Mouse (Mus musculus) A20 (cell line): Measurements from ENCODE around the gene Acox1.

Experiments used
- DNase-seq: peaks from one replicate; pipeline ENCODE4 v3.0.0-alpha.2; 2011; ENCODE audit warnings: low read depth, low spot score

Gene Acox1

GRCm38 (mm10) chr11:116198639-116199531, at the start of gene Acox1, which contains the start of gene Ten1:
TSS of gene Acox1 (minus strand) at chr11:116199045.
TSS of gene Ten1 (plus strand) at chr11:116198855.
- DNase-seq = peak; percentile 97

GRCm38 (mm10) chr11:116247502-116248222, 48.8 kb upstream of the Acox1 start:
- no peak for DNase-seq

GRCm38 (mm10) chr11:116245616-116246015, 46.8 kb upstream of the Acox1 start:
- DNase-seq = no peak

DNA sequence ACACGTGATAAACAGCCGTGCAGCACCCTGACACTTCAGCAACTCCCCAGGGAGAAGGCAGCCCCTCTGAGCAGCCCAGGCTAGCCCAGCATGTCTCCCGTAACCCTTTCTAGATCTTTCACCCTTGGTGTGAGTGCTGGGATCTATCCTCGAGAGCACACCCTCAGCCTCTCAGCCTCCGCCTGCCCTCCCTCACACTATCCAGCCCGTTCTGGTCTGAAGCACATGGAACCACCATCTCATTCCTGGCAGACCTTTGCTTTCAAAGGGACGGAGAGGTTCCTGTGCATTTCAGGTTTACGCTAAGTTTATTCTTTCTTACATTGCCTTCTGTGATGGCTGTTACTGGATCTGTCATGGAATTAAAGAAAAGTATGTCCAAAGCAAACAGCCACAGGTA, 45.7 kb upstream of the Acox1 start:
- no peak for DNase-seq

DNA sequence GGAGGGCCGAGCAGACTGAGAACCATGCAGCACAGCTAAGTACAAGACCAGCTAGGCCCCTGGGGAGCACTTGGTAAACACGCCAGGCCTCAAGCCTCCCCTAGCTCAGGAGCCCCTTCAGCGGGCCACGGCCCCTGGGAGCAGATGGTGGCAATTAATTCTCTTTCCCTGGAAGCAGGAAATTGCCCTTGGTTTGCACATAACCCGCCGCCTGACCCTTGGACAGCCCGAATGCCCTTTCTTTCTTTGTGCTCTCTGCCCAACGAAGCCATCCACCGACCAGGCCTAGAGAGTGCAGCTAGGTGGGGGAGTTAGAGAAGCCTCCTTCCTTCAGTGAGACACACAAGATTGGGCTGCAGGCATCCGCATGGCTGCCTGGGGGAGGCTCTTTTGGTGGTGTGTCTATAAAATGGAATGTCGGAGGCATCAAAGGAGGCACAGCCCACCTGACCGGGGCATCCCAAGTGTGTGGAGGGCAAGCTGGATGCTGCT, 42.9 kb upstream of the Acox1 start:
- no peak for DNase-seq

GRCm38 (mm10) chr11:116239797-116240196, 41.0 kb upstream of the Acox1 start:
- no peak for DNase-seq

DNA sequence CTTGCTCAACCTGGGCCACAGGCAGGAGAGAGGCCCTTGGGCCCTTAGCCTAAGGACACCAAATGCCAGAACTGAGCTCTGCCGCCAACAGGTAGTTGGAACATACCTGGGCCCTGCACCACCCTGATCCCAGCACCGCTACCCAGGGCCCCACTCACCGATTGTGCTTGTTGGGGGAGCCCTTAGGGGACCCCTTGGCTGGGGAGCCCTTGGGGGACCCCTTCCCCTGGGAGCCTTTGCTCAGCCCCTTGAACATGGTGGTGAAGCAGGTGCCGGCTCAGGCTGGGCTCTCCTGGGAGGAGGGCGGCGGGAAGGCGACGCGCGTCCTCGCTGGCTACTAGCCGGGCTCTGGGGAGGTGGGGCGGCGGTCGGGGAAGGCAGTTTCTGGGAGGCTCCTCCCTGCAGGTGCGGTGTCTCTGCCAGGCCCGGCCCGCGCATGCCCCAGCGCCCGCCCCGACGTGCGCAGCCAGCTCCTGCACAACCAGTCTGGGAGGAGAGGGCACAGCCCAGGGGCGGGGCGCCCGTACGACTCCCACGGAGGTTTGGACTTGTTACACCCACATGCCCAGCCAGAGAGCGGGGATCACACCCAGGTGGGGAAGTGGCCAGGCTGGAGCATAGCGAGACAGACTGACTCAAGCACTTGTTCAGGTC, 39.0 kb upstream of the Acox1 start, which contains the start of gene Evpl:
Evpl (minus strand) TSS at position 336 of the 654 bp plus-strand sequence.
- DNase-seq = peak; percentile 21

- DNase-seq = no peak
These were observed 36.1 kb upstream of the Acox1 start for GRCm38 (mm10) chr11:116234901-116235300.

DNA sequence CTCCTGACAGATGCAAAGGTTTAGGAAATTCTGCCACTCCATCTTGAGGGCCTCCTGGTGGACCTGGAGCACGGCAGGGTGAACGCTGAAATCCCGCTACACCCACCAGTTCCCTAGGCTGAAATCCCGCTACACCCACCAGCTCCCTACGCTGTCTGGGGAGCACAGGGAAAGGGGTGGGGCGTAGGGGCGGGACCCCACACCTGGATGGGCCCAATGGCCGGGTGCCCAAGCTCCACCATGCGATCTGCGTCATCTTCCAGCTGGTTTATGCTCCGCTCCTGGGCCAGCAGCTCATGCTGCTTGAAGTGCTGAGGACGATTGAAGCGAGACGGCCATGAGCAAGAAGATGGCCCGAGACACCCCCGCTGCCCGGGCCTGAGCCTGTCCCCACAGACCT, 33.6 kb upstream of the Acox1 start:
- no peak for DNase-seq

GRCm38 (mm10) chr11:116228699-116229098, 29.9 kb upstream of the Acox1 start:
- DNase-seq = no peak

DNA sequence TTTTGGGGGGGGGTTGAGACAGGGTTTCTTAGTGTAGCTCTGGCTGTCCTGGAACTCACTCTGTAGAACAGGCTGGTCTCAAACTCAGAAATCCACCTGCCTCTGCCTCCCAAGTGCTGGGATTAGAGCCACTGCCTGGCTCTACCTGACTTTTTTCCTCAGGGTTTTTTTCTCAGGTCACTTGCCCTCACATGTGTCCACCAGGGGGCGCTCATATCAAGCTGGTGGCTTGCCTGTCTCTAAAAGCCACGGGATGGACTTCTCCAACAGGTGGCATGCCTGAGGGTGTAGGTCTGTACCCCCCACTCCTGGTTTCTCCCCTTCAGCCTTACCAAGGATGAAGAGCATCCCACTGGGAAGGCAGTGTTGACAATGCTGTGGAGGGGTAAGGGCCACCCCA, 27.6 kb upstream of the Acox1 start:
- peak; percentile 80 for DNase-seq

- DNase-seq = no peak
These were observed 23.9 kb upstream of the Acox1 start for GRCm38 (mm10) chr11:116222740-116223059.

DNA sequence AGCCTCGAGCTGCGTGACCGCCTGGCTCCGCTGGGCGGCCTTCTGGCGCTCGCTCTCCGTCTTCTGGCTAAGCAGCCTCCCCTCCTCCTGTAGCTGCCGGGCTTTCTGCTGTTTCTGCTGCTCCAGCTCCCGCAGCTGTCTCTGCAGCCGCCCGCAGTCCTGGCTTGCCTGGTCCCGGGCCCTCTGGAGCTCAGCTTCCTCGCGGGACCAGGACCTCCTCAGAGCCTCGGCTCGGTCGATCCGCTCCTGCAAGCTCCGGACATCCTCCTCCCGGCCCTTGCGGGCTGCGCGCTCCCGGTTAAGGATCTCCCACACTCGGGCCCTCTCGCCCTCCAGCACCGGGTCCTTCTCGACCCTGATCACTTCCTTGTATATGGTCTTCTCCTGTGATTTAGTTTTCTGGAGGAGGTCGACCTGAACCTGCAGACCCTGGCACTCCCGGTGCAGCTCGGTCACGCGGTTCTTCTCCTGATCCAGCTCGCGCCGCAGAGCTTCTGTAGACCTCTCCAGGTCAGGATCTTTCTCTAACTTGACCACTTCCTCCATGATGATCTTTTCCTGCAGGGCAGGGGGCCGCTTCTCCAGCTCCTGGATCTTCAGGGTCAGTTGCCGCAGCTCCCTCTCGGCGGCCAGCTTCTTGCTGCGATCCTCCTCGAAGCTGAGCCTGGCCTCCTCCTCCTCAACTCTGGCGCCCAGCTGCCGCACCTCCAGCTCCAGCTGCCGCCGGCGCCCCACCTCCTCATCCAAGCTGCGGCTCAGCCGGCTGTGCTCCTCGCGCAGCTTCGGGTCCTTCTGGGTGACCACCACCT, 23.3 kb upstream of the Acox1 start:
- no peak for DNase-seq

GRCm38 (mm10) chr11:116219885-116220284, 21.0 kb upstream of the Acox1 start:
- peak; percentile 55 for DNase-seq

DNA sequence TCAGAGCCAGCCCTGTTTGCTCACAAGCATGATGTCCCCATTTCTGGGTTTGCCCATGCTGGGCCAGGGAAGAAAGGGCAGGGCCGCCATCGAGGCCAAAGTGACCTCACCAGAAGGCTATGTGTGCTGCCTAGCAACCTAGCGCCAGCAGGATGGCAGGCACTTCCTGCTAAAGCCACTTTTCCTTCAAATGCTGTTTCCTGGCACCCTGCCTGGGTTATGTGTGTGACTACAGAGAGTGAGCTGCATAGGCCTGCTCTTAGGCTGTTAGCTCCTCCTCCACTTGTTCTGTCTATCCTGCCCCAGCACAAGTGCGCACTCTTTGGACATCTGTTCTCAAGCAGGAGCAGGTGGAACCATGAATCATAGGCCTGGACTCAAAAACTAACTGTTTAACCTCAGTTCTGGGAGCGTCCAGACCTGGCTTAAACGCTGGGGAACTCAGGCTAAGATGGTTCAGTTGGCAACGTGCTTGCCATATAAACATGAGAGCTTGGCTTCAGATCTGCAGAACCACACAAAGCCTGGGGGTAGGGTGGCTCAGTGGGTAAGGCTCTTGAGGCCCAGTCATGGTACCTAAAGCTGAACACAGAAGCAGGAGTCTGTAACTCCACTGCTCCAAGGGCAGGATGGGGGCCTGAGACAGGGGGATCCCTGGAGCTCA, 20.0 kb upstream of the Acox1 start:
- no peak for DNase-seq

DNA sequence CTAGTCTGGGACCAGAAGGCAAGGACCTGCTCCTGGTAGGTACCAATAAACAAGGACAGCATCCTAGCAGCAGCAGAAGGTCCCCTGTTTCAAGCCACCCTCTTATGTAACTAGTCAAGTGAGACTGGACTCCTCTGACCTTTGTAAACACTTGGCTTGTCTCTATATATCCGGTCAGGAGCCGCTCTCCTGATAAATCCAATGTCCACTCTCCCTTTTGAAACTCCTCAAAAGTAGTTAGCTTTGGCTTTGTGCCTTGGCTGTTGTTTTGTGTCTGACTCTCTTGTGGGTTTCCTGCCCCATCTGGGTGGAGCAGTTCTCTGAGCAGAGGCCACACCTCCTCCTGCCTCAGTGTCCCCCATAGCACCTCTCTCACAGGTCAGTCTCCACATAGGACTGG, 19.4 kb upstream of the Acox1 start:
- DNase-seq = no peak

GRCm38 (mm10) chr11:116216549-116216948, 17.7 kb upstream of the Acox1 start:
- DNase-seq = no peak

DNA sequence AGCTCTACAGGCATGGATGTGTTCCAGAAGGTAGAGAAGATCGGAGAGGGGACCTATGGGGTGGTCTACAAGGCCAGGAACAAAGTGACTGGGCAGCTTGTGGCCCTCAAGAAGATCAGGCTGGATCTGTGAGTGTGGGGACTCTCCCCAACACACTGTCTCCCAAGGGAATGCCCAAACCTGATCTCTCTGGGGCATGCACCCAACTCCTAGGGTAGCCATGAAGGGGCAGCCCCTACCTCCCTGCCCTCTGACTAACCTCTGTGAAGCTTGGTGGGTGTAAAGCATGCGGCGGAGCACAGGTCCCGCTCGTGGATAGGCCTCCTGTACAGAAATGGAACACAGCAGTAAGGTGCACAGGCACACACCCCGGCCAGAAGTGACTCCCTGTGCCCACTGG, 17.1 kb upstream of the Acox1 start:
- DNase-seq = no peak

DNA sequence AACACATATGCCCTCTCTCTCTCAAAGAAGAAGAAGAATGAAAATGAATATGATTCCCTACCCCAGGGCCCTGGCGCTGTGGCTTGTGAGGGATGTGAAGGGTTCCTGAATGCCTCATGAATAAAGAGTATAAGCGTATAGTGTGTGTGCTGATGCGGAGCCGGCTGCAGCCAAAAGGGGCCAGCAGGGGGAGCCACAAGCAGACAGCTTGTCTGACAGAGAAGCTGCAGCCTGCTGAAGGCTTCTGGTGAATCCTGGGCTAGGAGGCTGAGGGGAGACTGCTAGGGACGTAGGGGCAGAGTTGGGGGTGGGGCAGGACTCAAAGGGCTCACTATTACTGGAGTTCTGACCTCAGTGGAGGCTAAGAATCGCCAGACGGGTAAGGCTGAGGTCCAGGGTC, 16.3 kb upstream of the Acox1 start:
- DNase-seq = peak; percentile 57

DNA sequence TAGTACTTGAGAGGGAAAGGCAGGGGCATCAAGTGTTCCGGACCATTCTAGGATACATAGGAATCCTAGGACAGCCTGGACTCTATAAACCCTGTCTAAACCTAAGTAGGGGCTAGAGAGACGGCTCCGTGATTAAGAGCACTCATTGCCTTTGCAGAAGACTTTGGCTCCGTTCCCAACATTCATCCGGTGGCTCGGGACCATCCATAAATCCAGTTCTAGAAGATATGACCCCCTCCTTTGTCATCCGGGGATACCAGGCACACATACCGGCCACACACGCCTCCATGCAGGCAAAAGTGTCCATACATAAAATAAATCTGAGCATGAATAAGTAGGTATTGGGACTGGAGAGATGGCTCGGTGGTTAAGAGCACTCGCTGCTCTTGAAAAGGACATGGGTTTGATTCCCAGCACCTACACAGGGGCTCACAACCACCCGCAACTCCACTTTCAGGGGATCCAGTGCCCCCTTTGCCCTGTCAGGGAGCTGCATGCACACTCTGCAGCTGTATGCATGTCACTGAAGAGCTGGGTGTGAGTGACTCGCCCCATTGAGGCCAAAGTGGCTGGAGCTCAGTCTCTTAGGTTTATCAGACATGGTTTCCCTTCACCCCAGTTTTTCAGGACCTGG, 15.1 kb upstream of the Acox1 start:
- DNase-seq = no peak
